Mouse (Mus musculus): ENCODE data around the gene Vegfa. TPM values are rescaled to one million over a fixed set of nuclear protein-coding genes. Genes with fewer than 3 reads are reported as not detected.

The Vegfa gene
- polyA plus RNA-seq, 1 experiment from 2014 or later, result 4.7 TPM

GRCm38 (mm10) chr17:46030731-46031620 lies 1.2 kb downstream of the Vegfa start:
- H3K4me2 ChIP-seq (ENCODE audit: low read length), result peak overlapping the region; percentile 79
- no peaks in the 10 kb centered on the region for H3K9me3 ChIP-seq (replicated peaks; ENCODE audit: control insufficient read depth, low read length, poor library complexity, severe bottlenecking)
- ATAC-seq, result peak; percentile 66
- WGBS, result under 1% methylated on average over 78 of the region's 92 CpGs
- no peaks in the 10 kb centered on the region for H3K36me3 ChIP-seq (ENCODE audit: control insufficient read depth, insufficient read depth, low read length)
- H3K4me3 ChIP-seq (ENCODE audit: low read depth, low read length), result peak overlapping the region; percentile 74
- no peaks in the 10 kb centered on the region for H3K27me3 ChIP-seq (ENCODE audit: control insufficient read depth, insufficient read depth, low read depth, low read length)
- peak overlapping the region; percentile 78 for H3K9ac ChIP-seq (ENCODE audit: low read depth, low read length)
- H3K27ac ChIP-seq (ENCODE audit: low read length), result peak overlapping the region; percentile 88
- H3K4me1 ChIP-seq (ENCODE audit: control insufficient read depth, insufficient read depth, low read length), result peaks cover 44% of the 10 kb centered on the region

GRCm38 (mm10) chr17:46030323-46030730 lies 1.8 kb downstream of the Vegfa start:
- H3K4me1 ChIP-seq (ENCODE audit: control insufficient read depth, insufficient read depth, low read length), result peaks cover 44% of the 10 kb centered on the region
- peak overlapping the region; percentile 74 for H3K4me3 ChIP-seq (ENCODE audit: low read depth, low read length)
- no peaks in the 10 kb centered on the region for H3K27me3 ChIP-seq (ENCODE audit: control insufficient read depth, insufficient read depth, low read depth, low read length)
- H3K4me2 ChIP-seq (ENCODE audit: low read length), result peak overlapping the region; percentile 79
- H3K9me3 ChIP-seq (replicated peaks; ENCODE audit: control insufficient read depth, low read length, poor library complexity, severe bottlenecking), result no peaks in the 10 kb centered on the region
- under 1% methylated on average over 26 of the region's 43 CpGs for WGBS
- ATAC-seq, result peak; percentile 23; the same call in 1 of the 2 replicates
- peak overlapping the region; percentile 78 for H3K9ac ChIP-seq (ENCODE audit: low read depth, low read length)
- peak overlapping the region; percentile 88 for H3K27ac ChIP-seq (ENCODE audit: low read length)
- H3K36me3 ChIP-seq (ENCODE audit: control insufficient read depth, insufficient read depth, low read length), result no peaks in the 10 kb centered on the region

- H3K36me3 ChIP-seq (ENCODE audit: control insufficient read depth, insufficient read depth, low read length), result peaks cover 6% of the 10 kb centered on the region; the same call in 1 of the 2 replicates
- H3K4me2 ChIP-seq (ENCODE audit: low read length), result peak overlapping the region; percentile 79
- H3K9me3 ChIP-seq (replicated peaks; ENCODE audit: control insufficient read depth, low read length, poor library complexity, severe bottlenecking), result no peaks in the 10 kb centered on the region
- peak overlapping the region; percentile 78 for H3K9ac ChIP-seq (ENCODE audit: low read depth, low read length)
- H3K27ac ChIP-seq (ENCODE audit: low read length), result peak overlapping the region; percentile 88
- 9% methylated on average over 7 of the region's 7 CpGs for WGBS
- peak overlapping the region; percentile 74 for H3K4me3 ChIP-seq (ENCODE audit: low read depth, low read length)
- no peak for ATAC-seq
- peaks cover 44% of the 10 kb centered on the region for H3K4me1 ChIP-seq (ENCODE audit: control insufficient read depth, insufficient read depth, low read length)
- no peaks in the 10 kb centered on the region for H3K27me3 ChIP-seq (ENCODE audit: control insufficient read depth, insufficient read depth, low read depth, low read length)
Observed at GRCm38 (mm10) chr17:46029554-46030207, 2.5 kb downstream of the Vegfa start.

- 33% methylated on average over 2 of the region's 2 CpGs for WGBS
- Histone ChIP-seq H3K4me2 (ENCODE audit: low read length) (peak overlapping the region; percentile 79), H3K36me3 (ENCODE audit: control insufficient read depth, insufficient read depth, low read length) (peaks cover 12% of the 10 kb centered on the region), H3K27ac (ENCODE audit: low read length) (no peak overlapping the region), H3K27me3 (ENCODE audit: control insufficient read depth, insufficient read depth, low read depth, low read length) (no peaks in the 10 kb centered on the region), H3K4me1 (ENCODE audit: control insufficient read depth, insufficient read depth, low read length) (peaks cover 44% of the 10 kb centered on the region), H3K4me3 (ENCODE audit: low read depth, low read length) (peak overlapping the region; percentile 74), H3K9me3 (replicated peaks; ENCODE audit: control insufficient read depth, low read length, poor library complexity, severe bottlenecking) (no peaks in the 10 kb centered on the region), H3K9ac (ENCODE audit: low read depth, low read length) (peak overlapping the region; percentile 78)
- no peak for ATAC-seq
Observed at GRCm38 (mm10) chr17:46029052-46029553, 3.1 kb downstream of the Vegfa start.

- WGBS, result 24% methylated on average over 15 of the region's 15 CpGs
- Histone ChIP-seq H3K9ac (ENCODE audit: low read depth, low read length) (peak overlapping the region; percentile 78), H3K4me2 (ENCODE audit: low read length) (peak overlapping the region; percentile 79), H3K27ac (ENCODE audit: low read length) (0 out of 2 replicates have a peak overlapping the region, but pooled peaks have one; percentile 18), H3K27me3 (ENCODE audit: control insufficient read depth, insufficient read depth, low read depth, low read length) (no peaks in the 10 kb centered on the region), H3K4me1 (ENCODE audit: control insufficient read depth, insufficient read depth, low read length) (peaks cover 39% of the 10 kb centered on the region), H3K9me3 (replicated peaks; ENCODE audit: control insufficient read depth, low read length, poor library complexity, severe bottlenecking) (no peaks in the 10 kb centered on the region), H3K36me3 (ENCODE audit: control insufficient read depth, insufficient read depth, low read length) (peaks cover 17% of the 10 kb centered on the region), H3K4me3 (ENCODE audit: low read depth, low read length) (peak overlapping the region; percentile 74)
- ATAC-seq, result no peak
Observed at GRCm38 (mm10) chr17:46028210-46029051, 3.7 kb downstream of the Vegfa start.

- H3K27me3 ChIP-seq (ENCODE audit: control insufficient read depth, insufficient read depth, low read depth, low read length), result no peaks in the 10 kb centered on the region
- no peaks in the 10 kb centered on the region for H3K9me3 ChIP-seq (replicated peaks; ENCODE audit: control insufficient read depth, low read length, poor library complexity, severe bottlenecking)
- peak; percentile 40 for ATAC-seq
- H3K27ac ChIP-seq (ENCODE audit: low read length), result peak overlapping the region; percentile 88
- peak overlapping the region; percentile 79 for H3K4me2 ChIP-seq (ENCODE audit: low read length)
- peak overlapping the region; percentile 77 for H3K9ac ChIP-seq (ENCODE audit: low read depth, low read length)
- 10% methylated on average over 16 of the region's 16 CpGs for WGBS
- H3K4me1 ChIP-seq (ENCODE audit: control insufficient read depth, insufficient read depth, low read length), result peaks cover 34% of the 10 kb centered on the region
- H3K4me3 ChIP-seq (ENCODE audit: low read depth, low read length), result peak overlapping the region; percentile 36
- peaks cover 24% of the 10 kb centered on the region for H3K36me3 ChIP-seq (ENCODE audit: control insufficient read depth, insufficient read depth, low read length)
Observed at GRCm38 (mm10) chr17:46027066-46027917, 4.9 kb downstream of the Vegfa start.

GRCm38 (mm10) chr17:46025927-46026668 lies 6.1 kb downstream of the Vegfa start:
- H3K27me3 ChIP-seq (ENCODE audit: control insufficient read depth, insufficient read depth, low read depth, low read length), result no peaks in the 10 kb centered on the region
- H3K9me3 ChIP-seq (replicated peaks; ENCODE audit: control insufficient read depth, low read length, poor library complexity, severe bottlenecking), result no peaks in the 10 kb centered on the region
- H3K4me2 ChIP-seq (ENCODE audit: low read length), result peak overlapping the region; percentile 79; the same call in 1 of the 2 replicates
- WGBS, result 89% methylated on average over 11 of the region's 11 CpGs
- peaks cover 29% of the 10 kb centered on the region for H3K36me3 ChIP-seq (ENCODE audit: control insufficient read depth, insufficient read depth, low read length)
- ATAC-seq, result no peak
- H3K27ac ChIP-seq (ENCODE audit: low read length), result no peak overlapping the region
- peaks cover 34% of the 10 kb centered on the region for H3K4me1 ChIP-seq (ENCODE audit: control insufficient read depth, insufficient read depth, low read length)
- H3K4me3 ChIP-seq (ENCODE audit: low read depth, low read length), result no peak overlapping the region
- H3K9ac ChIP-seq (ENCODE audit: low read depth, low read length), result no peak overlapping the region
